Mouse (Mus musculus) neural tube, postnatal 0 days (tissue): ENCODE measurements around the gene Pdilt. TPM values are rescaled to one million over a fixed set of nuclear protein-coding genes. Genes with fewer than 3 reads are reported as not detected.

Source experiments
- polyA plus RNA-seq: library from polyadenylated mRNA; unstranded; fragments of >200 nt; fragmentation: Nextera tagmentation; extraction: Ambion mirVana; gene quantifications from 2 replicates; pipeline ENCODE4 v1.2.1, GENCODE M21; 2015

The Pdilt gene
- 0.10 and 0.12 TPM in 2 replicates for polyA plus RNA-seq

DNA sequence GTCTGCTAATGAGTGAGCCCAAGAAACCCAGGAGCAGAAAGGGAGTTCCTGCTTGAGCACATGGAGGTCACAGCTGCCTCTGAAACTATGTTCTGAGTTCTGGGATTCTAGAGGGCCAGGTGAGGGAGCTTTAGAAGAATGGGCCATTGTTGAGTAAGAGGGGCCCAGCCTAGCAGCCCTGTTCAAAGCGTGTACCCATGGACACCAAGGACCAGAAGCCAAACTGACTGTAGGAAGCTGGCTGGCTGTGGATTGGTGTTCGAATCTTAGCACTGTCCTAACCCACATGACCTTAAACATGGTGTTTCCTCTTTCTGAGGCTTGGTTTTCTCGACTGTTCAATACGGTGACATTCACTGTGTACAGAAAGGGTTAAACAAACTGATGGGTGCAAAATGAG lies at the start of gene Pdilt:
TSS of gene Pdilt (minus strand) at position 101 of the 400 bp plus-strand sequence.

DNA sequence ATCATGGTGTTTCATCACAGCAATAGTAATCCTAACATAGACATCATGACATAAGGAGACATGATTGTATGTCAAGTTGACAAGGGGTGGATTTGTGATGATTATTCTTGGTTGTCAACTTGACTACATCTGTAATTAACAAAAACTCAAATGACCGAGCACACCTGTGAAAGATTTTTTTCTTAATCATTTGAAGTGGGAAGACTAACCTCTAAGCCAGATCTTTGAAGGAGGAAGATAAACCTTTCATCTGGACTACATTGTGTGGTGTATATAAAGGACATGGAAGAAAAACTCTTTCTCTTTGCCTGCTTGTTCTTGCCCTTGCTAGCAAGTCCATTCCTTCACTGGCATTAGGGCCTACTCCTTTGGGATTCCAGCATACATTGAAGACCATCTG lies 30.8 kb upstream of the Pdilt start, which contains the start of gene Acsm2:
TSS of gene Acsm2 (plus strand) at position 301 of the 400 bp plus-strand sequence.

GRCm38 (mm10) chr7:119519163-119519562 lies 4.1 kb downstream of the Pdilt start, which contains the start of gene Acsm5:
Gene Acsm5, plus strand, starts transcription at chr7:119519463.

GRCm38 (mm10) chr7:119479256-119479655 lies 44.0 kb downstream of the Pdilt start, which contains the start of gene Umod:
Gene Umod, minus strand, starts transcription at chr7:119479282.

GRCm38 (mm10) chr7:119459185-119459584 lies 64.1 kb downstream of the Pdilt start, which contains the start of gene Gp2:
Gene Gp2, minus strand, starts transcription at chr7:119459285.

Other genes starting within 250 kb of the Pdilt start
- not detected in 2 replicates for gene Gp2, start 64.2 kb downstream of the Pdilt start, polyA plus RNA-seq
- not detected in 2 replicates for gene Umod, start 44.2 kb downstream of the Pdilt start, polyA plus RNA-seq
- 0.25 and 0.32 TPM in 2 replicates for gene Acsm5, start 4.0 kb downstream of the Pdilt start, polyA plus RNA-seq
- not detected in 2 replicates for gene Acsm2, start 30.9 kb upstream of the Pdilt start, polyA plus RNA-seq
- not detected in 2 replicates for gene Acsm1, start 83.5 kb upstream of the Pdilt start, polyA plus RNA-seq
- gene Acsm4, start 166.5 kb upstream of the Pdilt start, polyA plus RNA-seq: not detected in 2 replicates
- 44.6 and 47.4 TPM in 2 replicates for gene Thumpd1, start 197.3 kb upstream of the Pdilt start, polyA plus RNA-seq
- 0.13 and 0.43 TPM in 2 replicates for gene Acsm3, start 237.4 kb upstream of the Pdilt start, polyA plus RNA-seq